Mouse (Mus musculus) adrenal gland, adult 18-20 months (tissue): Measurements from ENCODE around the gene Ceacam1. TPM values are rescaled to one million over a fixed set of nuclear protein-coding genes. Genes with fewer than 3 reads are reported as not detected.

Experiments
- DNase-seq, 2 experiments: peaks; one replicate each; pipeline ENCODE4 v3.0.0; 2021 to 2022; ENCODE audit warnings: low spot score in 2 of 2
- total RNA-seq, 2 experiments: library from RNA; stranded (reverse); gene quantifications; 1 replicate in 1 of 2; 2 replicates in 1 of 2; pipeline ENCODE4 v1.2.3; 2021

Gene Ceacam1
- total RNA-seq, 2 experiments from 2014 or later: 9.3 to 34.6 TPM

DNA sequence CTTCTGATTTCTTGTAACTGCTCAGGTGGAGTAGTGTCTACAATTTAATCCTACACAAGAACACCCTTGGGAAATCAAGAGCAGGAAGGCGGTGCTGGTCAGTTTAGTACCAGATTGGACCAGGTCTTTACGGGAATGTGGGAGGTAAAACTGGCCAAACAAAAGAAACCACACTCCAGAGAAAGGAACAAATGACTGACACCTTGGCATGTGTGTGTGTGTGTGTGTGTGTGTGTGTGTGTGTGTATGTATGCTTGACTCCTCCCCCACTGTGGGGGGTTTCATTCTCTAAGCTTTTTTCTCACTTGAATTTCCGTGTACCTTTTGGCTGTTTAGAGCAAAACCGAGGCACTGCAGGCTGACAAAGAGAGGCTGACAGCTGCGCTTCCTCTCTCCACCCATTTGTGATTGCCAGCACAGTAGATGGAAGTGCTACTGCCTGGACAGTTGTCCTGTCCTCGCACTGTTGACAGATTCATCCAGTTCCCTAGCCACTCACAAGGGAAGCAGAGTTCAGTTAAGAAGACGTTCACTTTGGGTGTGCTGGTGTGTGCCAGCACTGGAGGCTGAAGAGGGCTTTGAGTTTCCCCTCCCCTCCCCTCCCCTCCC, 64.5 kb downstream of the Ceacam1 start, which contains the start of gene Cxcl17:
Cxcl17 (minus strand) TSS at position 54 of the 609 bp plus-strand sequence.
- no peak for DNase-seq

- DNase-seq: no peak
Observed at GRCm38 (mm10) chr7:25411861-25412260, 65.5 kb downstream of the Ceacam1 start.

Other genes starting within 250 kb of the Ceacam1 start
- 100 to 1,000 TPM in 1 of 2 experiments, 10 to 100 TPM in 1; 96.7 to 101 TPM for gene Gsk3a, start 239.8 kb downstream of the Ceacam1 start, total RNA-seq
- 10 to 100 TPM; 18.3 to 25.8 TPM for gene Erf, start 226.8 kb downstream of the Ceacam1 start, total RNA-seq
- 100 to 1,000 TPM in 1 of 2 experiments, 10 to 100 TPM in 1; 96.8 to 123 TPM for gene Cic, start 209.9 kb downstream of the Ceacam1 start, total RNA-seq
- 10 to 100 TPM; 23.3 to 30.4 TPM for gene Pafah1b3, start 179.6 kb downstream of the Ceacam1 start, total RNA-seq
- not detected for gene Prr19, start 176.2 kb downstream of the Ceacam1 start, total RNA-seq
- 1 to 10 TPM; 2.5 to 2.9 TPM for gene Tmem145, start 171.5 kb downstream of the Ceacam1 start, total RNA-seq
- gene Megf8, start 160.4 kb downstream of the Ceacam1 start, total RNA-seq: 10 to 100 TPM; 37.8 to 47.0 TPM
- gene Cnfn, start 107.9 kb downstream of the Ceacam1 start, total RNA-seq: not detected
- gene Lipe, start 78.9 kb downstream of the Ceacam1 start, total RNA-seq: 100 to 1,000 TPM; 332 to 738 TPM
- gene Cxcl17, start 64.7 kb downstream of the Ceacam1 start, total RNA-seq: not detected
- 1 to 10 TPM; 1.0 to 3.7 TPM for gene Ceacam2, start 62.3 kb upstream of the Ceacam1 start, total RNA-seq
- not detected for gene Erich4, start 138.3 kb upstream of the Ceacam1 start, total RNA-seq
- gene Dmac2, start 141.8 kb upstream of the Ceacam1 start, total RNA-seq: 10 to 100 TPM; 24.2 to 30.5 TPM
- gene B3gnt8, start 149.1 kb upstream of the Ceacam1 start, total RNA-seq: 1 to 10 TPM; 2.7 to 2.8 TPM
- gene Bckdha, start 181.4 kb upstream of the Ceacam1 start, total RNA-seq: 100 to 1,000 TPM; 232 to 288 TPM
- 10 to 100 TPM; 38.0 to 49.3 TPM for gene Exosc5, start 181.6 kb upstream of the Ceacam1 start, total RNA-seq
- gene Tmem91, start 197.6 kb upstream of the Ceacam1 start, total RNA-seq: not detected
- 10 to 100 TPM; 15.0 to 16.2 TPM for gene B9d2, start 203.2 kb upstream of the Ceacam1 start, total RNA-seq
- gene Tgfb1, start 209.4 kb upstream of the Ceacam1 start, total RNA-seq: 10 to 100 TPM; 26.2 to 36.0 TPM
- 10 to 100 TPM; 52.1 to 53.0 TPM for gene Ccdc97, start 241.5 kb upstream of the Ceacam1 start, total RNA-seq